Mouse (Mus musculus): ENCODE results near the gene Clec2e.

DNA sequence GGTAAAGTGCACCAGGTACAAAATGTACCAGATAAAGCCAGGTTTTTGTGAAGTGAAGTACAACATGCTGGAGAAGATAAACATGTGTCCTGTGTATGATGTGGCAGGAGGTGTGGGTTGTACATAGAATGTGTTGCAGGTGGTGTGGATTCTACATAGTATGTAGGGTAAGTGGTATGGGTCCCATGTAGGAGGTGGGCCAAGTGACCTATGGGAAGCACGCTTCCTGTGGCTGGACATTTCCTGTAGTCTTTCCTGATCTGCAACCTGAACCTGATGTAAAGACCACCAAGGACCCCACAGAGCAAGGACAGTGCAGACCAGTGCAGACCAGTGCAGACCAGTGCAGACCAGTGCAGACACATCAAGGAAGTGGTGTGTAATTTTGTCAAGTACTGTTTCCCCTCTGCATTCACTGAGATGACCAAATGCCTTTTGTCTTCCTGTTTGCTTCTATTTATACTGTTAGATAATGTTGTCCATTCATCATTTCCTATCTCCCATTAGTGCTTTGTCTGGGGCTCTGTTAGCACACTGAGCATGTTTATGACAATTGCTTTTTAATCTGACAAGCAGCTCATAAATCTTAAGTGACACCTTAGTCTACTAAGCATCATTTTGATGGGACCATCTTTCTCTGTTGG lies 12.4 kb upstream of the Clec2e start:
- TF ChIP-seq CTCF (IDR thresholded peaks at IDR 0.05; ENCODE audit: low read depth, low read length) (no peak), POLR2A (IDR thresholded peaks at IDR 0.05; ENCODE audit: extremely low read depth, insufficient read depth, low read length) (no peak)

All from liver, adult 2 months (tissue).